Mouse (Mus musculus): ENCODE data around the gene Rnft1. TPM values are rescaled to one million over a fixed set of nuclear protein-coding genes. Genes with fewer than 3 reads are reported as not detected.

The Rnft1 gene
- total and polyA plus RNA-seq, 3 experiments = 38.1 to 42.0 TPM; not detected in 1

GRCm38 (mm10) chr11:86484101-86484868 lies at the start of gene Rnft1 (continued):
- peak; percentile 83; the same call in 1 of the 2 replicates for TF ChIP-seq ZMIZ1 (IDR thresholded peaks at IDR 0.05; ENCODE audit: low read depth, low read length)
- no peak for TF ChIP-seq JUND (IDR thresholded peaks at IDR 0.05; ENCODE audit: low read depth, low read length)
- no peak for TF ChIP-seq POLR2AphosphoS5 (IDR thresholded peaks at IDR 0.05; ENCODE audit: borderline replicate concordance, low read depth, low read length)
- peak; percentile 78; the same call in 1 of the 2 replicates for TF ChIP-seq MYC (IDR thresholded peaks at IDR 0.05; ENCODE audit: low read depth, low read length)

- Histone ChIP-seq H3K9ac (ENCODE audit: control insufficient read depth, low read depth, low read length, poor library complexity, severe bottlenecking) (no peak overlapping the region), H3K4me3 (ENCODE audit: control insufficient read depth in 1 of 2, insufficient read depth in 1 of 2, low read depth in 2 of 2, low read length in 2 of 2) (peak overlapping the region in 1 of 2 experiments; percentile 11; a peak in 1 of 4 replicates), H3K4me1 (ENCODE audit: control insufficient read depth in 1 of 2, insufficient read depth in 2 of 2, low read length in 2 of 2) (0 out of 4 replicates have a peak, but pooled peaks cover 0 to 4% of the 10 kb centered on the region in 2 experiments), H3K9me3 (replicated peaks; ENCODE audit: insufficient read depth, low read length) (no peaks in the 10 kb centered on the region), H3K36me3 (ENCODE audit: control insufficient read depth in 1 of 2, insufficient read depth in 2 of 2, low read length in 2 of 2) (no peaks in the 10 kb centered on the region), H3K27me3 (ENCODE audit: control insufficient read depth in 1 of 2, insufficient read depth in 2 of 2, low read length in 2 of 2) (no peaks in the 10 kb centered on the region), H3K27ac (ENCODE audit: control insufficient read depth, low read depth, low read length) (no peak overlapping the region), H3K79me2 (ENCODE audit: control insufficient read depth, insufficient read depth, low read length, poor library complexity) (no peaks in the 10 kb centered on the region)
- DNase-seq (ENCODE audit: low read depth, low spot score) = peak; percentile 88
- no peak for TF ChIP-seq MAFK (IDR thresholded peaks at IDR 0.05; ENCODE audit: borderline replicate concordance, low read depth, low read length)
- TF ChIP-seq ZC3H11A (IDR thresholded peaks at IDR 0.05; ENCODE audit: low read depth, low read length) = peak; percentile 78
- no peak for TF ChIP-seq POLR2A (IDR thresholded peaks at IDR 0.05; ENCODE audit: control insufficient read depth in 1 of 2, insufficient read depth in 1 of 2, low read depth in 1 of 2, low read length in 2 of 2, poor library complexity in 1 of 2)
- peak; percentile 98 for TF ChIP-seq JUND (IDR thresholded peaks at IDR 0.05; ENCODE audit: low read depth, low read length)
- TF ChIP-seq SMC3 (IDR thresholded peaks at IDR 0.05; ENCODE audit: low read depth, low read length) = peak; percentile 73
- TF ChIP-seq CTCF (IDR thresholded peaks at IDR 0.05 in 2 of 3, conservative IDR thresholded peaks at IDR 0.05 in 1 of 3; ENCODE audit: control insufficient read depth in 1 of 3, insufficient read depth in 1 of 3, low read depth in 2 of 3, low read length in 3 of 3, poor library complexity in 1 of 3, severe bottlenecking in 1 of 3) = peak; percentile 52 to 69 (median 64)
- no peak for TF ChIP-seq NELFE (IDR thresholded peaks at IDR 0.05; ENCODE audit: low read depth, low read length)
- TF ChIP-seq HCFC1 (IDR thresholded peaks at IDR 0.05; ENCODE audit: low read depth, low read length) = 0 out of 2 replicates have a peak, but pooled peaks have one; percentile 20
- TF ChIP-seq NRF1 (IDR thresholded peaks at IDR 0.05; ENCODE audit: insufficient read depth, low read depth, low read length, poor library complexity, severe bottlenecking) = no peak
- peak; percentile 86 for TF ChIP-seq BHLHE40 (IDR thresholded peaks at IDR 0.05; ENCODE audit: borderline replicate concordance, low read depth, low read length)
- TF ChIP-seq SIN3A (IDR thresholded peaks at IDR 0.05; ENCODE audit: low read length) = peak; percentile 43; the same call in 1 of the 2 replicates
- TF ChIP-seq RAD21 (IDR thresholded peaks at IDR 0.05; ENCODE audit: low read depth, low read length) = peak; percentile 70
- no peak for TF ChIP-seq POLR2AphosphoS2 (IDR thresholded peaks at IDR 0.05; ENCODE audit: low read length)
- TF ChIP-seq USF1 (IDR thresholded peaks at IDR 0.05; ENCODE audit: low read depth, low read length) = no peak
Observed at GRCm38 (mm10) chr11:86436843-86437242, 47.6 kb upstream of the Rnft1 start.
